Mouse (Mus musculus) limb, embryonic 15.5 days (tissue): ENCODE data around the gene Sept8. TPM values are rescaled to one million over a fixed set of nuclear protein-coding genes. Genes with fewer than 3 reads are reported as not detected.
"Not testable (repeated sequence)": the region's sequence is repeated elsewhere in the genome, so short reads cannot be mapped to it uniquely, and the experiment has no call there.

Experiments
- ATAC-seq: fragments of 200-750 bp; cut with Nextera tagmentation; 2 replicates; pipeline ENCODE4 v1.8.0; 2017; ENCODE audit warnings: low read depth, moderate TSS enrichment; ENCODE audit not compliant: insufficient number of reproducible peaks, low FRiP score, low TSS enrichment
- H3K27ac ChIP-seq: fragments of 300-500 bp; sonication (generic); 2 replicates; pipeline ENCODE4 v1.5.1; 2015; ENCODE audit warnings: moderate library complexity, mild to moderate bottlenecking, inconsistent platforms
- H3K27me3 ChIP-seq: fragments of 300-500 bp; sonication (generic); 2 replicates; pipeline ENCODE4 v1.6.1; 2015; ENCODE audit warnings: inconsistent platforms
- H3K36me3 ChIP-seq: fragments of 300-500 bp; sonication (generic); 2 replicates; pipeline ENCODE4 v1.6.1; 2015; ENCODE audit warnings: inconsistent platforms
- H3K4me1 ChIP-seq: fragments of 300-500 bp; sonication (generic); 2 replicates; pipeline ENCODE4 v1.6.1; 2015; ENCODE audit warnings: inconsistent platforms
- H3K4me2 ChIP-seq: fragments of 300-500 bp; sonication (generic); 2 replicates; pipeline ENCODE4 v1.6.1; 2015; ENCODE audit warnings: mild to moderate bottlenecking, inconsistent platforms
- H3K4me3 ChIP-seq: fragments of 300-500 bp; sonication (generic); 2 replicates; pipeline ENCODE4 v1.5.1; 2015; ENCODE audit warnings: mild to moderate bottlenecking, inconsistent platforms
- H3K9ac ChIP-seq: fragments of 300-500 bp; sonication (generic); 2 replicates; pipeline ENCODE4 v1.6.1; 2015; ENCODE audit warnings: inconsistent platforms
- H3K9me3 ChIP-seq: fragments of 300-500 bp; sonication (generic); 2 replicates; pipeline ENCODE4 v1.6.1; 2016; ENCODE audit warnings: inconsistent platforms
- WGBS: fragments of 180-500 bp; shearing (Covaris S2); methylation state at CpG from one replicate; pipeline ENCODE4 v1.1.7; 2015; 5-methylcytosine and 5-hydroxymethylcytosine counted together
- polyA plus RNA-seq: library from polyadenylated mRNA; unstranded; fragments of >200 nt; fragmentation: Nextera tagmentation; extraction: Ambion mirVana; gene quantifications from 2 replicates; pipeline ENCODE4 v1.2.1, GENCODE M21; 2015

The Sept8 gene
- polyA plus RNA-seq, 1 experiment from 2014 or later: 54.9 TPM

GRCm38 (mm10) chr11:53532231-53532620 is 13.2 kb downstream of the Sept8 start:
- no peak for ATAC-seq
- Histone ChIP-seq H3K4me3 (no peak overlapping the region), H3K36me3 (peaks cover 53% of the 10 kb centered on the region), H3K4me1 (peaks cover 31% of the 10 kb centered on the region), H3K9ac (no peak overlapping the region), H3K27me3 (no peaks in the 10 kb centered on the region), H3K4me2 (no peak overlapping the region), H3K27ac (no peak overlapping the region), H3K9me3 (no peaks in the 10 kb centered on the region)
- WGBS: 88% methylated on average over 1 of the region's 1 CpGs

GRCm38 (mm10) chr11:53539002-53539491 is 20.0 kb downstream of the Sept8 start:
- Histone ChIP-seq H3K9ac (no peak overlapping the region), H3K27ac (no peak overlapping the region), H3K4me3 (no peak overlapping the region), H3K4me2 (no peak overlapping the region), H3K27me3 (no peaks in the 10 kb centered on the region), H3K4me1 (no peaks in the 10 kb centered on the region), H3K36me3 (peaks cover 81% of the 10 kb centered on the region), H3K9me3 (no peaks in the 10 kb centered on the region)
- 75% methylated on average over 15 of the region's 15 CpGs for WGBS
- no peak for ATAC-seq

DNA sequence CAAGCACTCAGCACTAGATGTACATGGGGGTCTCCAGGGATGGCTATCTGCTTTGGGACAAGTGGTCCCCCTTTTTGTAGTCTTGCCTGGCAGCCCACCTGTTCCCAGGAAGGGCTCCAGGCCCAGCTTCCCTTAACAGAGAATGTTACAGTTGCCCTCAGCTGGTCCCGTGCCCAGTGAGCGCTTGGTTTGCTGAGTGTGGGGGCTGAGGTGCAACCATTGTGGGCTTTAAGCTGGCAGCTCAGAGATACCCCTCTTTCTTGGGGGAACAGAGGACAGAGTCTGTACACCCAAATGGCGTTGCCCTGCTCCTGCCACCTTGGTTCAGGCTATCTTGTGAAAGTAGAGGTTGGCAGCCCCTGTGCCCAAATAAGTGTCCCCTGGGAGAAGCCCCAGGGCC is 21.3 kb downstream of the Sept8 start:
- Histone ChIP-seq H3K4me3 (no peak overlapping the region), H3K4me1 (no peaks in the 10 kb centered on the region), H3K36me3 (peaks cover 68% of the 10 kb centered on the region), H3K4me2 (no peak overlapping the region), H3K9me3 (no peaks in the 10 kb centered on the region), H3K9ac (no peak overlapping the region), H3K27ac (no peak overlapping the region), H3K27me3 (no peaks in the 10 kb centered on the region)
- no peak for ATAC-seq
- WGBS: 96% methylated on average over 3 of the region's 3 CpGs

GRCm38 (mm10) chr11:53541222-53541621 is 22.2 kb downstream of the Sept8 start:
- H3K4me3 ChIP-seq: no peak overlapping the region
- H3K27me3 ChIP-seq: no peaks in the 10 kb centered on the region
- no peak overlapping the region for H3K9ac ChIP-seq
- H3K27ac ChIP-seq: no peak overlapping the region
- no peak for ATAC-seq
- WGBS: 83% methylated on average over 11 of the region's 11 CpGs
- peaks cover 60% of the 10 kb centered on the region for H3K36me3 ChIP-seq
- H3K4me2 ChIP-seq: no peak overlapping the region
- no peaks in the 10 kb centered on the region for H3K9me3 ChIP-seq
- 0 out of 2 replicates have a peak, but pooled peaks cover under 1% of the 10 kb centered on the region for H3K4me1 ChIP-seq

DNA sequence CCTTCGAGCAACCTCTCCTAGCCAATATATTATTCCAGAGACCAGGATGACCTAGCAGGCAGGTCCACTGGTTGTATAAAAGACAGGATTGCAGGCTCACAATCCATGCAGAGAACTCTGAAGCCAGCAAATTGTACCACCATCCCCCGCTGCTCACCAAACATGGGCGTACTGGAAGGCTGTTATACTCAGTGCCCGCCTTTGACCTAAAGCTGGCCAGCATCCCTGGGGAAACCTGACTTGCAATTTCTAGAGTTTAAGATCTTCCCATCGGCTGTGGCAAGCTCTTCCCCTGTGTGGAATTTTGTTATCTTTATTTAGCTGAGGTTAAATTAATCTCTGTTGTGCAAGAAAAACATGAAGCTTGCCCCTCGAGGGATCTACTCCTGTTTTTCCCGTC is 24.0 kb downstream of the Sept8 start:
- Histone ChIP-seq H3K4me3 (no peak overlapping the region), H3K9ac (no peak overlapping the region), H3K4me2 (no peak overlapping the region), H3K27ac (no peak overlapping the region), H3K27me3 (no peaks in the 10 kb centered on the region), H3K9me3 (no peaks in the 10 kb centered on the region), H3K4me1 (0 out of 2 replicates have a peak, but pooled peaks cover 3% of the 10 kb centered on the region), H3K36me3 (peaks cover 43% of the 10 kb centered on the region)
- WGBS: 67% methylated on average over 7 of the region's 7 CpGs
- ATAC-seq: no peak

GRCm38 (mm10) chr11:53546271-53546670 is 27.2 kb downstream of the Sept8 start:
- 0 out of 2 replicates have a peak, but pooled peaks cover 3% of the 10 kb centered on the region for H3K4me1 ChIP-seq
- no peak overlapping the region for H3K9ac ChIP-seq
- 42% methylated on average over 6 of the region's 6 CpGs for WGBS
- no peak overlapping the region for H3K4me2 ChIP-seq
- no peak overlapping the region for H3K4me3 ChIP-seq
- no peak for ATAC-seq
- H3K36me3 ChIP-seq: peaks cover 20% of the 10 kb centered on the region; the same call in 1 of the 2 replicates
- H3K27ac ChIP-seq: no peak overlapping the region
- no peaks in the 10 kb centered on the region for H3K27me3 ChIP-seq
- no peaks in the 10 kb centered on the region for H3K9me3 ChIP-seq

DNA sequence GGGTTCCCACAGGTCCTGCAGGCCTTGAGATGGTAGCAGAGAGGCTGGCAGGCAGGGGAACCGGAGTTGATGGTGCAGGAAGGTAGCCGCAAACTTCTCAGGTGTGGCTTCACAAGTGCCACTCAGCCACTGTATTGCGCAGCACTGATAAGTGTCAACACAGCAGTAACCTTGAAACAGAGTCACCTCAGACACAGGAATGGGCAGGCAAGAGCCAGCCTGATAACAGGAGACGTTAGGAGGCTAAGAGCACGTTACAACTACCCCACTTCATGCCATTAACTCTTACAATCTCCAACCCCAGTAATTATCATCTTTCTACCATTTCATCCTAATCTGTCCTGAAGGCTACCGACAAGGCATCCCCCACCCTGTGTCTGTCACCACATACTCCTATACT is 28.5 kb downstream of the Sept8 start:
- WGBS: 81% methylated on average over 6 of the region's 6 CpGs
- Histone ChIP-seq H3K4me1 (0 out of 2 replicates have a peak, but pooled peaks cover 3% of the 10 kb centered on the region), H3K4me2 (no peak overlapping the region), H3K9ac (no peak overlapping the region), H3K27ac (no peak overlapping the region), H3K4me3 (no peak overlapping the region), H3K36me3 (peaks cover 9% of the 10 kb centered on the region; the same call in 1 of the 2 replicates), H3K27me3 (no peaks in the 10 kb centered on the region), H3K9me3 (no peaks in the 10 kb centered on the region)
- no peak for ATAC-seq

- Histone ChIP-seq H3K9me3 (no peaks in the 10 kb centered on the region), H3K4me2 (no peak overlapping the region), H3K27me3 (no peaks in the 10 kb centered on the region), H3K36me3 (peaks cover 3% of the 10 kb centered on the region; the same call in 1 of the 2 replicates), H3K9ac (no peak overlapping the region), H3K27ac (no peak overlapping the region), H3K4me3 (no peak overlapping the region), H3K4me1 (0 out of 2 replicates have a peak, but pooled peaks cover 3% of the 10 kb centered on the region)
- WGBS: 80% methylated on average over 19 of the region's 19 CpGs
- ATAC-seq: no peak
Observed at GRCm38 (mm10) chr11:53548036-53548605, 29.1 kb downstream of the Sept8 start.

- no peak overlapping the region for H3K27ac ChIP-seq
- no peak overlapping the region for H3K4me3 ChIP-seq
- H3K36me3 ChIP-seq: no peaks in the 10 kb centered on the region
- 0 out of 2 replicates have a peak, but pooled peaks cover 3% of the 10 kb centered on the region for H3K4me1 ChIP-seq
- no peaks in the 10 kb centered on the region for H3K27me3 ChIP-seq
- H3K9me3 ChIP-seq: no peaks in the 10 kb centered on the region
- WGBS: 86% methylated on average over 1 of the region's 1 CpGs
- H3K9ac ChIP-seq: no peak overlapping the region
- no peak overlapping the region for H3K4me2 ChIP-seq
- no peak for ATAC-seq
Observed at GRCm38 (mm10) chr11:53550714-53551113, 31.7 kb downstream of the Sept8 start.

DNA sequence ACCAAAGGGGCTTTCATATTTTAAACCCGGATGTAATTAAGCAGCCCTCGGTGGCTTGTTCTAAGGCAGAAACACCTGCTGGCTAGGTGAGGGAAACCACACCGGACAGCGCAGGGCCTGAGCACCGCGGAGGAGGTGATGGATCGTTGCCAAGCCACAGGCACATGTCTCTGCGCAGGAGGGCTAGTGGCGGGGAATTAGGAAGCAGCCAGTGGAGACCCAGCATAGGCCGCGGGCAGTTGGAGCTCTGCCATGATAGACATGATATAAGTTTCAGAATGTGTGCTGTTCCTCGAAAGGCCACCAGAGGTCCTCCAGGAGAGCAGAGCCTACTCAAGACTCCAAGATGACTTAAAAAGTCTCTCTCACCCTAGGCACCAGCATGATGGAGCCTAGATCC is 32.7 kb downstream of the Sept8 start:
- no peak overlapping the region for H3K4me3 ChIP-seq
- no peaks in the 10 kb centered on the region for H3K27me3 ChIP-seq
- no peaks in the 10 kb centered on the region for H3K4me1 ChIP-seq
- H3K9ac ChIP-seq: no peak overlapping the region
- no peak overlapping the region for H3K4me2 ChIP-seq
- ATAC-seq: no peak
- 65% methylated on average over 12 of the region's 12 CpGs for WGBS
- no peaks in the 10 kb centered on the region for H3K36me3 ChIP-seq
- H3K9me3 ChIP-seq: no peaks in the 10 kb centered on the region
- H3K27ac ChIP-seq: no peak overlapping the region

- not testable (repeated sequence) for H3K9ac ChIP-seq, H3K4me3 ChIP-seq, H3K36me3 ChIP-seq, H3K4me1 ChIP-seq, H3K4me2 ChIP-seq, H3K27me3 ChIP-seq, H3K9me3 ChIP-seq, ATAC-seq, H3K27ac ChIP-seq
- 94% methylated on average over 5 of the region's 20 CpGs for WGBS
Observed at GRCm38 (mm10) chr11:53556529-53556928, 37.5 kb downstream of the Sept8 start.

DNA sequence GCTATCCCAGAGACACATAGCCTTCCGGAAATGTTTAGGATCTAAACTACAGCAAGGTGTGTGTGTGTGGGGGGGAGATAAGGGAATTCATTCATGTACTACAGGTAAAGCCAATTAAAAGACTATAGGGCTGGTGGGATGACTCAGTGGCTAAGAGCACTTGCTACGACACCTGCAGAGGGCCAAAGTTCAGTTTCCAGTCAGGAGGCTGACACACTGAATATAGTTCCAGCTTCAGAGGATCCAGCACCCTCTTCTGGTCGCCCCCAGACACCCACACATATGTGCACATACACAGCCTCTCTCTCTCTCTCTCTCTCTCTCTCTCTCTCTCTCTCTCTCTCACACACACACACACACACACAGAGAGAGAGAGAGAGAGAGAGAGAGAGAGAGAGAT is 38.9 kb downstream of the Sept8 start:
- not testable (repeated sequence) for H3K4me2 ChIP-seq, H3K4me3 ChIP-seq, H3K27me3 ChIP-seq, H3K36me3 ChIP-seq, H3K4me1 ChIP-seq, H3K27ac ChIP-seq, ATAC-seq, H3K9me3 ChIP-seq, H3K9ac ChIP-seq
- WGBS: 82% methylated on average over 2 of the region's 3 CpGs

DNA sequence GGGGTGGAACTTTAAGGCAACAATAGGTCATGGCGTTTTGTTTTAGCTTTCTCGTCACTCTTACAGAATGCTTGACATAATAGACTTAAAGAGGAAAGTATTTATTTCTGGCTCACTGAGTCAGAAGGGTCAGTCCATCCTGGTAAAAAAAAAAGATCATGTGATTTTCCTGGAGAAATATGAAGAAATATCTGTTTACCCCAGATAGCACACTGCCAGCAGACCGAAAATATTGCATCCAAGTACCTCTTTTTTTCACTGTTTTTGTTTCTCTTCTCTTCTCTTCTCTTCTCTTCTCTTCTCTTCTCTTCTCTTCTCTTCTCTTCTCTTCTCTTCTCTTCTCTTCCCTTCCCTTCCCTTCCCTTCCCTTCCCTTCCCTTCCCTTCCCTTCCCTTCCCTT is 40.9 kb downstream of the Sept8 start:
- 66% methylated on average over 2 of the region's 3 CpGs for WGBS
- not testable (repeated sequence) for H3K4me2 ChIP-seq, H3K4me1 ChIP-seq, H3K4me3 ChIP-seq, H3K36me3 ChIP-seq, H3K9me3 ChIP-seq, H3K27ac ChIP-seq, H3K27me3 ChIP-seq, H3K9ac ChIP-seq, ATAC-seq
